In genomic region chr2:140475770-140476169, GRCm38 (mm10) we compare ENCODE assay signal across 17 mouse cellular contexts.
A peak's percentile ranks its signal among the peaks of the same experiment; 100 is the strongest.
DNase-seq lines count a peak whose midpoint lies in the region.
"Had no signal": no experiment of that assay in that cellular context is flagged by ENCODE, and none has a peak within 500 bp of the region (broad histone marks: within the 10 kb centered on the region; RNA-seq: fewer than 3 reads in every experiment).

No protein-coding gene starts in this region.

- peak; percentile 20 to 32 for DNase-seq in frontal cortex, adult 2 months (ENCODE audit: extremely low spot score in 1 of 2, low spot score in 1 of 2)
- no peak for DNase-seq in frontal cortex, postnatal 36 days (ENCODE audit: low spot score in 2 of 2)
- peak; percentile 14 for DNase-seq in right cerebral cortex, adult 18-20 months
- DNase-seq in right cerebral cortex, postnatal 36 days (ENCODE audit: low spot score in 2 of 2): no peak
- DNase-seq in brain, adult 2 months (ENCODE audit: low read depth, low spot score): peak; percentile 66
- no peak for DNase-seq in cerebellum, adult 11 months
- DNase-seq: adrenal gland, adult 2 months; adrenal gland, postnatal 14 days; B cell, adult 2 months; cerebellum, adult 18-20 months; cerebellum, adult 9-10 months; cerebellum, postnatal 14 days; forebrain, postnatal 0 days; gastrocnemius, postnatal 25 days; heart, adult 2 months; heart, postnatal 14 days; heart, postnatal 4 days had no signal

Comparison
In these comparisons a context has a peak if more than half of its experiments do, and no peak if none do; other contexts are left out.
1. DNase-seq: peak in frontal cortex, adult 2 months (2 of 2), right cerebral cortex, adult 18-20 months (single experiment) and brain, adult 2 months (single experiment); none in frontal cortex, postnatal 36 days (0 of 2), right cerebral cortex, postnatal 36 days (0 of 2) and cerebellum, adult 11 months (single experiment).